Mouse (Mus musculus) liver, adult 2 months (tissue): ENCODE measurements around the gene Mgmt.

ENCODE experiments used
- CTCF ChIP-seq: fragments of 200-500 bp; IDR thresholded peaks from 2 replicates; pipeline ENCODE4 v1.5.1; 2011; ENCODE audit warnings: low read depth, low read length, control low read depth
- POLR2A ChIP-seq: fragments of 200-500 bp; IDR thresholded peaks from 2 replicates; pipeline ENCODE4 v1.6.1; 2011; ENCODE audit warnings: low read length, control low read depth; ENCODE audit not compliant: insufficient read depth; ENCODE audit errors: extremely low read depth

GRCm38 (mm10) chr7:136946131-136946530 lies 51.7 kb downstream of the Mgmt start:
- TF ChIP-seq POLR2A (no peak), CTCF (no peak)
